8 mouse cellular contexts compared by ENCODE assay signal in the genomic region with DNA sequence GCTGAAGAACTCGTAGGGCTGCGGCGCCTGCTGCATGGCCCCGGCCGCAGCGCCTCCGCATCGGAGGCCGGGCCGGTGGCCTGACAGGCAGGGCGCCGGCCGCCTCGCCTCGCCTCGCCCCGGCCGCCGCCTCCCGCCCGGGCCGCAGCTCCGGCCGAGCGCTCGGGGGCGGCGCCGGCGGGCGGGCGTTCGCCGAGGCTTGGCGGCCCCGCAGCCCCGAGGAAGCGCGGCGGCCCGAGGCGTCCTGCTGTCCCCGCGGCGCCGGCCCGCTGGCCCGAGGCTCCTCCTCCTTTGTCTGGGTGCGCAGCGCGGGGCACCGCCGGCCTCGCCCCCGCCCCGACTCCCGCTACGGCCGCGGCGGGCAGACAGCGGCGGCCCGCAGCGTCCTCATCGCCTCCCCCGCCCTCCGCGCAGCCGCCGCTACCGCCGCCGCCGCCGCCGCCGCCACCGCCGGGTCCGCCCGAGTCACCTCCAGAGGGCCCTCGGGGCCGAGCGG. TPM values are rescaled to one million over a fixed set of nuclear protein-coding genes. Genes with fewer than 3 reads are reported as not detected.
DNase-seq lines count a peak whose midpoint lies in the region; ATAC-seq lines count a peak whose summit lies in the region.

TSS of gene Sos2 (minus strand) at position 287 of the 496 bp plus-strand sequence.

- peaks cover 17% of the 10 kb centered on the region for H3K4me1 ChIP-seq in intestine, embryonic 14.5 days (replicated peaks; ENCODE audit: control insufficient read depth, insufficient read depth, low read length)
- H3K4me1 ChIP-seq in megakaryocyte, embryonic 14.5 days: peaks cover 34% of the 10 kb centered on the region

- peak within 1 kb of the TSS; percentile 97 for H3K27ac ChIP-seq in intestine, embryonic 14.5 days (ENCODE audit: low read depth)

- no peaks in the 10 kb centered on the region for H3K36me3 ChIP-seq in intestine, embryonic 14.5 days (ENCODE audit: control insufficient read depth, insufficient read depth, low read length)
- H3K36me3 ChIP-seq in megakaryocyte, embryonic 14.5 days (replicated peaks; ENCODE audit: low read length): no peaks in the 10 kb centered on the region

- H3K4me3 ChIP-seq in intestine, embryonic 14.5 days (ENCODE audit: low read depth, low read length): peak within 1 kb of the TSS; percentile 91
- H3K4me3 ChIP-seq in megakaryocyte, embryonic 14.5 days (replicated peaks): peak within 1 kb of the TSS; percentile 94

- peak within 1 kb of the TSS; percentile 78 for H3K4me2 ChIP-seq in intestine, embryonic 14.5 days (ENCODE audit: low read length)

- peak; percentile 60 for DNase-seq in right cerebral cortex, adult 18-20 months
- no peak for DNase-seq in right cerebral cortex, postnatal 14 days
- DNase-seq in embryo, embryonic 11 days: peak; percentile 81
- peak; percentile 58 for DNase-seq in gastrocnemius, postnatal 36 days
- peak; percentile 76 for DNase-seq in intestine, embryonic 14.5 days (ENCODE audit: low spot score)
- DNase-seq in left cerebral cortex, postnatal 14 days (ENCODE audit: low spot score in 2 of 2): peak; percentile 9 to 45
- peak; percentile 69 for DNase-seq in right cerebral cortex, postnatal 25 days

- peak; percentile 85 for ATAC-seq in intestine, embryonic 14.5 days (replicated peaks; ENCODE audit: low FRiP score, low TSS enrichment, low read depth)

- peak within 1 kb of the TSS; percentile 97 for H3K9ac ChIP-seq in intestine, embryonic 14.5 days (ENCODE audit: low read length)

- H3K9me3 ChIP-seq in intestine, embryonic 14.5 days (ENCODE audit: control insufficient read depth, low read length): no peaks in the 10 kb centered on the region
- no peaks in the 10 kb centered on the region for H3K9me3 ChIP-seq in megakaryocyte, embryonic 14.5 days

- H3K27me3 ChIP-seq in intestine, embryonic 14.5 days (replicated peaks; ENCODE audit: control insufficient read depth, insufficient read depth, low read length): no peaks in the 10 kb centered on the region
- H3K27me3 ChIP-seq in megakaryocyte, embryonic 14.5 days (replicated peaks): no peaks in the 10 kb centered on the region

- WGBS in intestine, embryonic 14.5 days: under 1% methylated on average over 61 of the region's 85 CpGs

- intact Hi-C loops in gastrocnemius, postnatal 36 days (cut with DNase I): loop anchor here (10.0 kb wide), 1 partner anchor 327 kb away; the partner anchor contains the start of gene Nemf
- intact Hi-C loops in left cerebral cortex, postnatal 14 days (cut with DNase I): loop anchor here (5.0 kb wide), 1 partner anchor 309 kb away; the partner anchor contains the start of genes Arf6 and Gm9887

RNA-seq across cellular contexts. Expression of gene Sos2, which starts in this region (rescaled TPM):
- total RNA-seq in gastrocnemius, postnatal 36 days (2021): 10 to 100 TPM; 39.8 to 40.4 TPM
- 10.6 and 14.6 TPM in 2 replicates for polyA plus RNA-seq in intestine, embryonic 14.5 days (2014; fragmentation: Nextera tagmentation; extraction: Ambion mirVana)
- total RNA-seq in left cerebral cortex, postnatal 14 days (2021): 10 to 100 TPM; 31.5 to 34.3 TPM
- 4.3 TPM in 1 of 2 replicates, not detected in the other for polyA plus RNA-seq in megakaryocyte, embryonic 14.5 days (2012; ENCODE audit: insufficient read depth, low replicate concordance)
